ENCODE assay signal across 22 mouse cellular contexts in genomic region chr14:22548286-22548685, GRCm38 (mm10).
"Had no signal": no experiment of that assay in that cellular context is flagged by ENCODE, and none has a peak within 500 bp of the region (broad histone marks: within the 10 kb centered on the region; RNA-seq: fewer than 3 reads in every experiment).

No protein-coding gene starts in this region.

- H3K4me2 ChIP-seq: heart, embryonic 12.5 days; hindbrain, embryonic 12.5 days; hindbrain, embryonic 15.5 days; kidney, embryonic 15.5 days; limb, embryonic 12.5 days; liver, embryonic 11.5 days; liver, embryonic 13.5 days had no signal

- DNase-seq: gastrocnemius, postnatal 14 days; gastrocnemius, postnatal 36 days; heart, adult 18-20 months; heart, postnatal 10 days; kidney, adult 11 months; kidney, adult 2 months; kidney, adult 9 months; kidney, postnatal 14 days; kidney, postnatal 36 days; liver; liver, embryonic 13.5 days had no signal

- H3K36me3 ChIP-seq: heart, embryonic 10.5 days; heart, embryonic 12.5 days; hindbrain, embryonic 12.5 days; hindbrain, embryonic 15.5 days; kidney, embryonic 15.5 days; limb, embryonic 10.5 days; limb, embryonic 12.5 days; liver, embryonic 13.5 days had no signal

- H3K27ac ChIP-seq: heart, embryonic 10.5 days; hindbrain, embryonic 12.5 days; hindbrain, embryonic 15.5 days; hindbrain, postnatal 0 days; left cerebral cortex, adult 2 months; limb, embryonic 10.5 days; limb, embryonic 12.5 days; liver, embryonic 13.5 days had no signal

- H3K4me1 ChIP-seq: heart, embryonic 10.5 days; heart, embryonic 12.5 days; liver, embryonic 13.5 days had no signal

- H3K4me3 ChIP-seq: heart, embryonic 10.5 days; heart, embryonic 12.5 days; hindbrain, embryonic 12.5 days; hindbrain, embryonic 15.5 days; kidney, embryonic 15.5 days; left cerebral cortex, adult 2 months; limb, embryonic 10.5 days; limb, embryonic 12.5 days; liver, embryonic 13.5 days had no signal

- H3K9ac ChIP-seq: heart, embryonic 12.5 days; hindbrain, embryonic 12.5 days; hindbrain, embryonic 15.5 days; kidney, embryonic 15.5 days; limb, embryonic 12.5 days; liver, embryonic 13.5 days had no signal

- H3K9me3 ChIP-seq: heart, embryonic 10.5 days; heart, embryonic 12.5 days; hindbrain, embryonic 12.5 days; hindbrain, embryonic 15.5 days; kidney, embryonic 15.5 days; limb, embryonic 10.5 days; limb, embryonic 12.5 days; liver, embryonic 13.5 days had no signal

- H3K27me3 ChIP-seq: heart, embryonic 12.5 days; kidney, embryonic 15.5 days; liver, embryonic 13.5 days had no signal

- ATAC-seq: intestine, embryonic 16.5 days had no signal
